In genomic region chr13:44673337-44673966, GRCm38 (mm10) we compare ENCODE assay signal across 8 mouse cellular contexts. TPM values are rescaled to one million over a fixed set of nuclear protein-coding genes. Genes with fewer than 3 reads are reported as not detected.
A peak's percentile ranks its signal among the peaks of the same experiment; 100 is the strongest.
DNase-seq lines count a peak whose midpoint lies in the region; ATAC-seq and TF ChIP-seq lines count a peak whose summit lies in the region.

No protein-coding gene starts in this region.

- peaks cover 35% of the 10 kb centered on the region for H3K27me3 ChIP-seq in hindbrain, embryonic 10.5 days (ENCODE audit: insufficient read depth, poor library complexity, severe bottlenecking)
- H3K27me3 ChIP-seq in hindbrain, embryonic 11.5 days (ENCODE audit: control insufficient read depth, insufficient read depth, low read length), result 0 out of 2 replicates have a peak, but pooled peaks cover 6% of the 10 kb centered on the region
- no peaks in the 10 kb centered on the region for H3K27me3 ChIP-seq in C2C12 (ENCODE audit: control insufficient read depth, insufficient read depth, insufficient read length)
- H3K27me3 ChIP-seq in cerebellum, adult 2 months (ENCODE audit: control insufficient read depth, insufficient read depth, low read length), result no peaks in the 10 kb centered on the region
- H3K27me3 ChIP-seq in hindbrain, embryonic 13.5 days, result peaks cover 25% of the 10 kb centered on the region
- no peaks in the 10 kb centered on the region; the same call in 1 of the 2 replicates for H3K27me3 ChIP-seq in lung, embryonic 16.5 days (ENCODE audit: control insufficient read depth, insufficient read depth, low read depth, low read length)
- no peaks in the 10 kb centered on the region for H3K27me3 ChIP-seq in stomach, embryonic 15.5 days (replicated peaks)

- no peak overlapping the region for H3K27ac ChIP-seq in hindbrain, embryonic 10.5 days
- no peak overlapping the region for H3K27ac ChIP-seq in hindbrain, embryonic 11.5 days (ENCODE audit: low read depth, low read length)
- peak overlapping the region; percentile 88 for H3K27ac ChIP-seq in cerebellum, adult 2 months (ENCODE audit: insufficient read depth, low read length)
- no peak overlapping the region for H3K27ac ChIP-seq in hindbrain, embryonic 13.5 days
- no peak overlapping the region for H3K27ac ChIP-seq in lung, embryonic 16.5 days (ENCODE audit: low read length)
- no peak overlapping the region for H3K27ac ChIP-seq in stomach, embryonic 15.5 days

- H3K9me3 ChIP-seq in hindbrain, embryonic 10.5 days, result no peaks in the 10 kb centered on the region
- no peaks in the 10 kb centered on the region for H3K9me3 ChIP-seq in hindbrain, embryonic 11.5 days (ENCODE audit: control insufficient read depth, low read length)
- H3K9me3 ChIP-seq in hindbrain, embryonic 13.5 days, result no peaks in the 10 kb centered on the region
- H3K9me3 ChIP-seq in lung, embryonic 16.5 days (ENCODE audit: control insufficient read depth, low read length), result no peaks in the 10 kb centered on the region
- H3K9me3 ChIP-seq in stomach, embryonic 15.5 days, result no peaks in the 10 kb centered on the region

- no peaks in the 10 kb centered on the region for H3K79me2 ChIP-seq in C2C12 (ENCODE audit: control insufficient read depth, insufficient read depth)

- H3K4me1 ChIP-seq in hindbrain, embryonic 10.5 days (replicated peaks), result peaks cover 17% of the 10 kb centered on the region; the same call in 1 of the 2 replicates
- no peaks in the 10 kb centered on the region for H3K4me1 ChIP-seq in hindbrain, embryonic 11.5 days (replicated peaks; ENCODE audit: control insufficient read depth, insufficient read depth, low read length)
- H3K4me1 ChIP-seq in cerebellum, adult 2 months (ENCODE audit: control insufficient read depth, insufficient read depth, low read length), result peaks cover 16% of the 10 kb centered on the region; the same call in 1 of the 2 replicates
- H3K4me1 ChIP-seq in hindbrain, embryonic 13.5 days (replicated peaks), result peaks cover 10% of the 10 kb centered on the region
- peaks cover 3% of the 10 kb centered on the region for H3K4me1 ChIP-seq in lung, embryonic 16.5 days (replicated peaks; ENCODE audit: control insufficient read depth, insufficient read depth, low read length)
- H3K4me1 ChIP-seq in stomach, embryonic 15.5 days, result 0 out of 2 replicates have a peak, but pooled peaks cover 7% of the 10 kb centered on the region

- no peak for ATAC-seq in hindbrain, embryonic 11.5 days (ENCODE audit: low FRiP score)
- ATAC-seq in hindbrain, embryonic 13.5 days (ENCODE audit: low FRiP score), result no peak
- ATAC-seq in lung, embryonic 16.5 days (ENCODE audit: low read depth), result no peak
- ATAC-seq in stomach, embryonic 15.5 days (ENCODE audit: insufficient read depth, low FRiP score, low read depth), result no peak

- no peak overlapping the region for H3K4me2 ChIP-seq in hindbrain, embryonic 11.5 days (replicated peaks; ENCODE audit: low read depth, low read length)
- H3K4me2 ChIP-seq in hindbrain, embryonic 13.5 days, result peak overlapping the region; percentile 28
- H3K4me2 ChIP-seq in lung, embryonic 16.5 days (ENCODE audit: low read depth, low read length), result peak overlapping the region; percentile 42
- peak overlapping the region; percentile 51 for H3K4me2 ChIP-seq in stomach, embryonic 15.5 days

- TF ChIP-seq POLR2A in cerebellum, adult 2 months (IDR thresholded peaks at IDR 0.05; ENCODE audit: borderline replicate concordance, insufficient read depth, low read length), result no peak

- no peak overlapping the region for H3ac ChIP-seq in C2C12 (ENCODE audit: control insufficient read depth, insufficient read length, low read depth)

- 0 out of 2 replicates have a peak overlapping the region, but pooled peaks have one; percentile 20 for H3K4me3 ChIP-seq in hindbrain, embryonic 10.5 days
- H3K4me3 ChIP-seq in hindbrain, embryonic 11.5 days (ENCODE audit: low read depth, low read length), result no peak overlapping the region
- H3K4me3 ChIP-seq in C2C12 (ENCODE audit: insufficient read depth, poor library complexity, severe bottlenecking), result no peak overlapping the region
- H3K4me3 ChIP-seq in cerebellum, adult 2 months (replicated peaks; ENCODE audit: insufficient read depth, low read depth, low read length), result peak overlapping the region; percentile 52
- no peak overlapping the region for H3K4me3 ChIP-seq in hindbrain, embryonic 13.5 days
- H3K4me3 ChIP-seq in lung, embryonic 16.5 days (ENCODE audit: low read length), result peak overlapping the region; percentile 18
- H3K4me3 ChIP-seq in stomach, embryonic 15.5 days (replicated peaks), result peak overlapping the region; percentile 18

- DNase-seq in hindbrain, embryonic 10.5 days (ENCODE audit: low spot score), result no peak
- DNase-seq in hindbrain, embryonic 11.5 days (ENCODE audit: low spot score), result no peak
- DNase-seq in cerebellum, adult 2 months, result peak; percentile 92 to 95
- DNase-seq in yolk sac, embryonic 10.5 days (ENCODE audit: low spot score), result no peak

- no peak overlapping the region for H3K9ac ChIP-seq in hindbrain, embryonic 11.5 days (ENCODE audit: low read depth, low read length)
- no peak overlapping the region for H3K9ac ChIP-seq in hindbrain, embryonic 13.5 days
- no peak overlapping the region for H3K9ac ChIP-seq in lung, embryonic 16.5 days (ENCODE audit: low read length)
- H3K9ac ChIP-seq in stomach, embryonic 15.5 days, result no peak overlapping the region

- TF ChIP-seq CTCF in C2C12 (IDR thresholded peaks at IDR 0.05; ENCODE audit: control insufficient read depth, insufficient read depth, insufficient read length), result no peak
- TF ChIP-seq CTCF in cerebellum, adult 2 months (IDR thresholded peaks at IDR 0.05; ENCODE audit: borderline replicate concordance, insufficient read depth, low read depth, low read length), result no peak

- no peaks in the 10 kb centered on the region for H3K36me3 ChIP-seq in hindbrain, embryonic 10.5 days
- no peaks in the 10 kb centered on the region for H3K36me3 ChIP-seq in hindbrain, embryonic 11.5 days (ENCODE audit: control insufficient read depth, insufficient read depth, low read length)
- no peaks in the 10 kb centered on the region for H3K36me3 ChIP-seq in C2C12 (ENCODE audit: control insufficient read depth, insufficient read depth)
- no peaks in the 10 kb centered on the region for H3K36me3 ChIP-seq in hindbrain, embryonic 13.5 days
- H3K36me3 ChIP-seq in lung, embryonic 16.5 days (ENCODE audit: control insufficient read depth, insufficient read depth, low read length), result no peaks in the 10 kb centered on the region
- no peaks in the 10 kb centered on the region for H3K36me3 ChIP-seq in stomach, embryonic 15.5 days

- H3K79me3 ChIP-seq in C2C12 (ENCODE audit: low read depth), result no peaks in the 10 kb centered on the region

- WGBS in hindbrain, embryonic 10.5 days, result 34% methylated on average over 20 of the region's 20 CpGs
- WGBS in hindbrain, embryonic 11.5 days, result 31% methylated on average over 20 of the region's 20 CpGs
- WGBS in cerebellum, adult 2 months, result 8% methylated on average over 20 of the region's 20 CpGs
- 34% methylated on average over 20 of the region's 20 CpGs for WGBS in hindbrain, embryonic 13.5 days
- 6% methylated on average over 20 of the region's 20 CpGs for WGBS in lung, embryonic 16.5 days
- WGBS in stomach, embryonic 15.5 days, result 6% methylated on average over 20 of the region's 20 CpGs

TF ChIP-seq in C2C12, 6 proteins besides CTCF, POLR2A, EP300 and RAD21:
- TF ChIP-seq FOSL1 (IDR thresholded peaks at IDR 0.05; ENCODE audit: insufficient read depth, low read length, poor library complexity, severe bottlenecking) (peak; percentile 38), MYOD1 (IDR thresholded peaks at IDR 0.05; ENCODE audit: control insufficient read depth, insufficient read length, low read depth) (peak; percentile 81), USF1 (IDR thresholded peaks at IDR 0.05; ENCODE audit: low read depth) (no peak), MYOG (IDR thresholded peaks at IDR 0.05; ENCODE audit: control insufficient read depth, extremely low read depth, insufficient read length) (no peak)

RNA-seq across cellular contexts. Expression of gene Jarid2, which starts 55.8 kb away (rescaled TPM):
- 54.9 and 64.4 TPM in 2 replicates for polyA plus RNA-seq in hindbrain, embryonic 10.5 days (2016; fragmentation: Nextera tagmentation; extraction: Ambion mirVana)
- 44.1 and 45.9 TPM in 2 replicates for polyA plus RNA-seq in hindbrain, embryonic 11.5 days (2014; fragmentation: Nextera tagmentation; extraction: Ambion mirVana)
- 3.1 TPM for polyA plus RNA-seq in C2C12 (2012; fragmentation: generic; extraction: Trizol)
- polyA plus RNA-seq in cerebellum, adult 2 months (2012; rRNA removed), result 35.9 and 42.3 TPM in 2 replicates
- 58.7 and 60.9 TPM in 2 replicates for polyA plus RNA-seq in hindbrain, embryonic 13.5 days (2015; fragmentation: Nextera tagmentation; extraction: Ambion mirVana)
- polyA plus RNA-seq in lung, embryonic 16.5 days (2015; fragmentation: Nextera tagmentation; extraction: Ambion mirVana), result 25.4 and 27.0 TPM in 2 replicates
- polyA plus RNA-seq in stomach, embryonic 15.5 days (2015; fragmentation: Nextera tagmentation; extraction: Ambion mirVana), result 24.4 and 24.8 TPM in 2 replicates

Comparison
In these comparisons a context has a peak if more than half of its experiments do, and no peak if none do; other contexts are left out.
1. H3K4me3 ChIP-seq: peak in hindbrain, embryonic 10.5 days (single experiment), cerebellum, adult 2 months (single experiment), lung, embryonic 16.5 days (single experiment) and stomach, embryonic 15.5 days (single experiment); none in hindbrain, embryonic 11.5 days (single experiment), C2C12 (single experiment) and hindbrain, embryonic 13.5 days (single experiment).
2. DNase-seq: peak in cerebellum, adult 2 months (2 of 2); none in hindbrain, embryonic 10.5 days (single experiment), hindbrain, embryonic 11.5 days (single experiment) and yolk sac, embryonic 10.5 days (single experiment).